Mouse (Mus musculus): ENCODE measurements around the gene Ctss.

DNA sequence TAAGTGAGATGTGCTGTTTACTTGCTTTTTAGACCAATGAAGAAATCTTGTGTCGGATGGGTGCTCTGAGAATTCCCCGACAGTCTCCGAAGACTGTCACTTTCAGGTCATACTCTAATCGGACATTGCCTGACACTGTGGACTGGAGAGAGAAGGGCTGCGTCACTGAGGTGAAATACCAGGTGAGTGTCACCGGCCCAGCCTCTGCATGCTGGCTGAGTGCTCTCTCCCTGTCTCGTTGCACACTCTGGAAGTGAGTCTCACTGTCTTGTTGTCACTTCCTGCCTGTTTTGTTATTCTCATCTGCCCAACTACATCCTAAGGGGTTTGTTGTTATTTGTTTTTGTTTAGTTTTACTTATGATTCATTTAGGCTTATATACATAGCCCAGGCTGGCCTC, 16.4 kb downstream of the Ctss start:
- TF ChIP-seq NRF1 (IDR thresholded peaks at IDR 0.05; ENCODE audit: insufficient read depth, low read depth, low read length, poor library complexity, severe bottlenecking) (no peak), BHLHE40 (IDR thresholded peaks at IDR 0.05; ENCODE audit: borderline replicate concordance, low read depth, low read length) (no peak), CTCF (IDR thresholded peaks at IDR 0.05 in 2 of 3, conservative IDR thresholded peaks at IDR 0.05 in 1 of 3; ENCODE audit: control insufficient read depth in 1 of 3, insufficient read depth in 1 of 3, low read depth in 2 of 3, low read length in 3 of 3, poor library complexity in 1 of 3, severe bottlenecking in 1 of 3) (no peak), POLR2A (IDR thresholded peaks at IDR 0.05; ENCODE audit: control insufficient read depth in 1 of 2, insufficient read depth in 1 of 2, low read depth in 1 of 2, low read length in 2 of 2, poor library complexity in 1 of 2) (no peak), TCF12 (IDR thresholded peaks at IDR 0.05; ENCODE audit: low read depth, low read length) (no peak), GABPA (IDR thresholded peaks at IDR 0.05; ENCODE audit: low read depth, low read length) (no peak), EP300 (IDR thresholded peaks at IDR 0.05; ENCODE audit: low read depth in 1 of 2, low read length in 2 of 2) (no peak), MAFK (IDR thresholded peaks at IDR 0.05; ENCODE audit: borderline replicate concordance, low read depth, low read length) (no peak), RCOR1 (IDR thresholded peaks at IDR 0.05; ENCODE audit: low read depth, low read length) (no peak), HCFC1 (IDR thresholded peaks at IDR 0.05; ENCODE audit: low read depth, low read length) (no peak), GATA1 (IDR thresholded peaks at IDR 0.05; ENCODE audit: low read depth, low read length) (no peak), TAL1 (IDR thresholded peaks at IDR 0.05; ENCODE audit: low read length) (no peak), USF2 (IDR thresholded peaks at IDR 0.05; ENCODE audit: borderline replicate concordance in 1 of 2, insufficient read depth in 1 of 2, low read depth in 1 of 2, low read length in 2 of 2) (no peak), NELFE (IDR thresholded peaks at IDR 0.05; ENCODE audit: low read depth, low read length) (no peak)
